Mouse (Mus musculus): ENCODE measurements at regions not wholly inside any gene's neighbourhood (a gene's known extent, or its start where the extent isn't known, plus 50 kb on each side); places are given as distances from the start of the nearest gene placed in this dataset.

- Histone ChIP-seq H3K9ac (replicated peaks) (no peak overlapping the region; the same call in 1 of the 2 replicates), H3K27me3 (ENCODE audit: control insufficient read depth, insufficient read depth, low read length) (no peaks in the 10 kb centered on the region), H3K4me2 (ENCODE audit: low read depth) (peak overlapping the region; percentile 62), H3K9me3 (ENCODE audit: control insufficient read depth, low read length) (no peaks in the 10 kb centered on the region), H3K36me3 (replicated peaks; ENCODE audit: control insufficient read depth, insufficient read depth, low read depth) (no peaks in the 10 kb centered on the region), H3K27ac (no peak overlapping the region), H3K4me1 (replicated peaks; ENCODE audit: control insufficient read depth in 2 of 2, insufficient read depth in 2 of 2, low read length in 1 of 2) (peaks cover 18 to 36% of the 10 kb centered on the region in 2 experiments), H3K4me3 (ENCODE audit: insufficient read depth in 1 of 2, low read depth in 2 of 2, low read length in 2 of 2) (peak overlapping the region in 1 of 2 experiments; percentile 37; a peak in 2 of 4 replicates)
- no peak for ATAC-seq (ENCODE audit: insufficient read depth)
- TF ChIP-seq CTCF (IDR thresholded peaks at IDR 0.05; ENCODE audit: low read depth) (no peak), EP300 (IDR thresholded peaks at IDR 0.05; ENCODE audit: low read depth) (no peak)
- WGBS (ENCODE audit: insufficient replicate concordance) = 47% methylated on average over 6 of the region's 6 CpGs
- DNase-seq (ENCODE audit: low read depth in 3 of 3, low spot score in 3 of 3) = no peak
Measured at GRCm38 (mm10) chr13:99099794-99100429, 84.7 kb upstream of the Zfp366 start.

- DNase-seq (ENCODE audit: low read depth in 3 of 3, low spot score in 3 of 3) (no peak), ATAC-seq (ENCODE audit: insufficient read depth) (no peak)
- 56% methylated on average over 7 of the region's 7 CpGs for WGBS (ENCODE audit: insufficient replicate concordance)
- H3K9ac ChIP-seq (replicated peaks) = no peak overlapping the region
- H3K4me2 ChIP-seq (ENCODE audit: low read depth) = no peak overlapping the region
- H3K4me3 ChIP-seq (ENCODE audit: insufficient read depth in 1 of 2, low read depth in 2 of 2, low read length in 2 of 2) = no peak overlapping the region
- no peak overlapping the region for H3K27ac ChIP-seq
- no peaks in the 10 kb centered on the region for H3K36me3 ChIP-seq (replicated peaks; ENCODE audit: control insufficient read depth, insufficient read depth, low read depth)
- peaks cover 18 to 36% of the 10 kb centered on the region in 2 experiments for H3K4me1 ChIP-seq (replicated peaks; ENCODE audit: control insufficient read depth in 2 of 2, insufficient read depth in 2 of 2, low read length in 1 of 2)
- H3K27me3 ChIP-seq (ENCODE audit: control insufficient read depth, insufficient read depth, low read length) = no peaks in the 10 kb centered on the region
- no peak for TF ChIP-seq CTCF (IDR thresholded peaks at IDR 0.05; ENCODE audit: low read depth)
- TF ChIP-seq EP300 (IDR thresholded peaks at IDR 0.05; ENCODE audit: low read depth) = no peak
- no peaks in the 10 kb centered on the region for H3K9me3 ChIP-seq (ENCODE audit: control insufficient read depth, low read length)
Measured at GRCm38 (mm10) chr13:99099226-99099625, 85.4 kb upstream of the Zfp366 start.

GRCm38 (mm10) chr13:99097606-99098545, 86.7 kb upstream of the Zfp366 start:
- Histone ChIP-seq H3K4me2 (ENCODE audit: low read depth) (no peak overlapping the region), H3K4me3 (ENCODE audit: insufficient read depth in 1 of 2, low read depth in 2 of 2, low read length in 2 of 2) (no peak overlapping the region), H3K9ac (replicated peaks) (no peak overlapping the region), H3K9me3 (ENCODE audit: control insufficient read depth, low read length) (no peaks in the 10 kb centered on the region), H3K4me1 (replicated peaks; ENCODE audit: control insufficient read depth in 2 of 2, insufficient read depth in 2 of 2, low read length in 1 of 2) (peaks cover 14 to 32% of the 10 kb centered on the region in 2 experiments), H3K27me3 (ENCODE audit: control insufficient read depth, insufficient read depth, low read length) (no peaks in the 10 kb centered on the region), H3K36me3 (replicated peaks; ENCODE audit: control insufficient read depth, insufficient read depth, low read depth) (no peaks in the 10 kb centered on the region), H3K27ac (no peak overlapping the region)
- ATAC-seq (ENCODE audit: insufficient read depth) (no peak), DNase-seq (ENCODE audit: low read depth in 3 of 3, low spot score in 3 of 3) (no peak)
- no peak for TF ChIP-seq EP300 (IDR thresholded peaks at IDR 0.05; ENCODE audit: low read depth)
- no peak for TF ChIP-seq CTCF (IDR thresholded peaks at IDR 0.05; ENCODE audit: low read depth)
- WGBS (ENCODE audit: insufficient replicate concordance) = 81% methylated on average over 6 of the region's 6 CpGs

GRCm38 (mm10) chr13:99096837-99097236, 87.8 kb upstream of the Zfp366 start:
- DNase-seq (ENCODE audit: low read depth in 3 of 3, low spot score in 3 of 3) = no peak
- no peak overlapping the region for H3K4me3 ChIP-seq (ENCODE audit: insufficient read depth in 1 of 2, low read depth in 2 of 2, low read length in 2 of 2)
- peaks cover 14 to 33% of the 10 kb centered on the region in 2 experiments for H3K4me1 ChIP-seq (replicated peaks; ENCODE audit: control insufficient read depth in 2 of 2, insufficient read depth in 2 of 2, low read length in 1 of 2)
- WGBS (ENCODE audit: insufficient replicate concordance) = 80% methylated on average over 6 of the region's 6 CpGs
- H3K27ac ChIP-seq = no peak overlapping the region
- H3K9ac ChIP-seq (replicated peaks) = no peak overlapping the region
- no peaks in the 10 kb centered on the region for H3K36me3 ChIP-seq (replicated peaks; ENCODE audit: control insufficient read depth, insufficient read depth, low read depth)
- no peak for TF ChIP-seq EP300 (IDR thresholded peaks at IDR 0.05; ENCODE audit: low read depth)
- no peak for TF ChIP-seq CTCF (IDR thresholded peaks at IDR 0.05; ENCODE audit: low read depth)
- ATAC-seq (ENCODE audit: insufficient read depth) = no peak
- H3K27me3 ChIP-seq (ENCODE audit: control insufficient read depth, insufficient read depth, low read length) = no peaks in the 10 kb centered on the region
- H3K9me3 ChIP-seq (ENCODE audit: control insufficient read depth, low read length) = no peaks in the 10 kb centered on the region
- no peak overlapping the region for H3K4me2 ChIP-seq (ENCODE audit: low read depth)

- Histone ChIP-seq H3K4me3 (ENCODE audit: insufficient read depth in 1 of 2, low read depth in 2 of 2, low read length in 2 of 2) (no peak overlapping the region), H3K4me1 (replicated peaks; ENCODE audit: control insufficient read depth in 2 of 2, insufficient read depth in 2 of 2, low read length in 1 of 2) (peaks cover 10 to 28% of the 10 kb centered on the region in 2 experiments), H3K27me3 (ENCODE audit: control insufficient read depth, insufficient read depth, low read length) (no peaks in the 10 kb centered on the region), H3K9ac (replicated peaks) (no peak overlapping the region), H3K36me3 (replicated peaks; ENCODE audit: control insufficient read depth, insufficient read depth, low read depth) (no peaks in the 10 kb centered on the region), H3K9me3 (ENCODE audit: control insufficient read depth, low read length) (no peaks in the 10 kb centered on the region), H3K4me2 (ENCODE audit: low read depth) (no peak overlapping the region), H3K27ac (no peak overlapping the region)
- ATAC-seq (ENCODE audit: insufficient read depth) = no peak
- no peak for DNase-seq (ENCODE audit: low read depth in 3 of 3, low spot score in 3 of 3)
- TF ChIP-seq CTCF (IDR thresholded peaks at IDR 0.05; ENCODE audit: low read depth) = no peak
- no peak for TF ChIP-seq EP300 (IDR thresholded peaks at IDR 0.05; ENCODE audit: low read depth)
- WGBS (ENCODE audit: insufficient replicate concordance) = 72% methylated on average over 5 of the region's 5 CpGs
Measured at GRCm38 (mm10) chr13:99095006-99095405, 89.6 kb upstream of the Zfp366 start.
